Mouse (Mus musculus) lung, embryonic 16.5 days (tissue): ENCODE data around the gene Gpc1. TPM values are rescaled to one million over a fixed set of nuclear protein-coding genes. Genes with fewer than 3 reads are reported as not detected.

ENCODE experiments used
- microRNA counts: library from miRNA; unstranded; fragments of <30 nt; microRNA quantifications from one replicate; lab custom pipeline; 2016
- microRNA-seq: library from miRNA; unstranded; fragments of <30 nt; microRNA quantifications from one replicate; pipeline ENCODE4, GENCODE M21; 2016
- polyA plus RNA-seq: library from polyadenylated mRNA; unstranded; fragments of >200 nt; fragmentation: Nextera tagmentation; extraction: Ambion mirVana; gene quantifications from 2 replicates; pipeline ENCODE4 v1.2.1, GENCODE M21; 2015

Gene Gpc1
- polyA plus RNA-seq, 1 experiment from 2014 or later = 27.7 TPM

MicroRNAs encoded within 50 kb of the gene (microRNA counts, 519-probe panel; counts per million panel counts)
- 3,108 counts per million, percentile 61 among the panel's probes with 10 or more counts for microRNA mmu-miR-149 (lab: Ali Mortazavi, UCI)

Small RNAs within 50 kb of the gene (microRNA-seq; reads per million reads assigned to microRNA genes)
- gene Mir149 = 2,119 reads per million, percentile 81 among the genes with 10 or more reads in this experiment

Other genes with a start within 250 kb of the Gpc1 start
- gene Olfr1412, start 245.9 kb upstream of the Gpc1 start, polyA plus RNA-seq = not detected in 2 replicates
- not detected in 2 replicates for gene Olfr1411, start 237.2 kb upstream of the Gpc1 start, polyA plus RNA-seq
- not detected in 2 replicates for gene Olfr1410, start 225.9 kb upstream of the Gpc1 start, polyA plus RNA-seq
- gene Olfr12, start 213.9 kb upstream of the Gpc1 start, polyA plus RNA-seq = not detected in 2 replicates
- gene Cops9, start 189.7 kb upstream of the Gpc1 start, polyA plus RNA-seq = 386 and 399 TPM in 2 replicates
- gene Otos, start 182.8 kb upstream of the Gpc1 start, polyA plus RNA-seq = 0.23 TPM in 1 of 2 replicates, not detected in the other
- 0.48 and 0.75 TPM in 2 replicates for gene Ankmy1, start 71.3 kb downstream of the Gpc1 start, polyA plus RNA-seq
- 9.8 and 11.5 TPM in 2 replicates for gene Dusp28, start 75.3 kb downstream of the Gpc1 start, polyA plus RNA-seq
- gene Rnpepl1, start 79.1 kb downstream of the Gpc1 start, polyA plus RNA-seq = 14.6 and 19.8 TPM in 2 replicates
- gene Capn10, start 102.7 kb downstream of the Gpc1 start, polyA plus RNA-seq = 27.5 and 29.2 TPM in 2 replicates
- 0.46 and 0.52 TPM in 2 replicates for gene Gpr35, start 119.2 kb downstream of the Gpc1 start, polyA plus RNA-seq
- gene Aqp12, start 174.7 kb downstream of the Gpc1 start, polyA plus RNA-seq = not detected in 2 replicates